Mouse (Mus musculus) forebrain, embryonic 15.5 days (tissue): Measurements from ENCODE around the gene Aoc3. TPM values are rescaled to one million over a fixed set of nuclear protein-coding genes. Genes with fewer than 3 reads are reported as not detected.
"Not testable (repeated sequence)": the region's sequence is repeated elsewhere in the genome, so short reads cannot be mapped to it uniquely, and the experiment has no call there.

Experiments used
- ATAC-seq: fragments of 200-750 bp; cut with Nextera tagmentation; replicated peaks from 2 replicates; pipeline ENCODE4 v1.8.0; 2017; ENCODE audit warnings: mild to moderate bottlenecking, moderate TSS enrichment, moderate library complexity
- H3K27ac ChIP-seq: fragments of 300-500 bp; sonication (generic); replicated peaks from 2 replicates; pipeline ENCODE4 v1.5.1; 2015; ENCODE audit warnings: mild to moderate bottlenecking, inconsistent platforms
- H3K27me3 ChIP-seq: fragments of 300-500 bp; sonication (generic); 2 replicates; pipeline ENCODE4 v1.6.1; 2015; ENCODE audit warnings: inconsistent platforms
- H3K36me3 ChIP-seq: fragments of 300-500 bp; sonication (generic); 2 replicates; pipeline ENCODE4 v1.6.1; 2015; ENCODE audit warnings: mild to moderate bottlenecking, inconsistent platforms
- H3K4me1 ChIP-seq: fragments of 300-500 bp; sonication (generic); 2 replicates; pipeline ENCODE4 v1.6.1; 2015; ENCODE audit warnings: inconsistent platforms
- H3K4me2 ChIP-seq: fragments of 300-500 bp; sonication (generic); replicated peaks from 2 replicates; pipeline ENCODE4 v1.6.1; 2015; ENCODE audit warnings: mild to moderate bottlenecking, inconsistent platforms
- H3K4me3 ChIP-seq: fragments of 300-500 bp; sonication (generic); 2 replicates; pipeline ENCODE4 v1.5.1; 2015; ENCODE audit warnings: mild to moderate bottlenecking, inconsistent platforms
- H3K9ac ChIP-seq: fragments of 300-500 bp; sonication (generic); replicated peaks from 2 replicates; pipeline ENCODE4 v1.6.1; 2015; ENCODE audit warnings: mild to moderate bottlenecking, inconsistent platforms
- H3K9me3 ChIP-seq: fragments of 300-500 bp; sonication (generic); 2 replicates; pipeline ENCODE4 v1.6.1; 2016; ENCODE audit warnings: inconsistent platforms
- WGBS: fragments of 180-500 bp; shearing (Covaris S2); methylation state at CpG from one replicate; pipeline ENCODE4 v1.1.7; 2015; ENCODE audit warnings: mixed read lengths; 5-methylcytosine and 5-hydroxymethylcytosine counted together
- polyA plus RNA-seq: library from polyadenylated mRNA; unstranded; fragments of >200 nt; fragmentation: Nextera tagmentation; extraction: Ambion mirVana; gene quantifications from 2 replicates; pipeline ENCODE4 v1.2.1, GENCODE M21; 2015

Gene Aoc3
- polyA plus RNA-seq, 1 experiment from 2014 or later = not detected

DNA sequence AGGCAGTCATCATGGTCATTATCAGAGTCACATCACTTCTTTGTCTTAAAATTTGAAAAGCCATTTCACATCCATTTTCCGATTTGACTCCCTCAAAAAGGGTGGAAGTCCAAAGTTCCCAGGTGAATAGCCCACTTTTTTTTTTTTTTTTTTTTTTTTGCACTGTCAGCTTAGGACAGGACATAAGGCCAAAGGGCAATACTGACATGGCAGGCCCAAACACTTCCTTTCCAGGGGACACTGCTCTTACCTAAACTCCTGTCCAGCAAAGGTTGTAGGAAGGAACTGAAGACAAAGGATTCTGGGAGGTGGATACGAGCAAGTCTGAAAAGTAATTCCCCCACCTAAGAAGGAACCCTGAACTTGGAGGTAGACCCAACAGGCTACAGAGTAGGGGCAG, 25.5 kb downstream of the Aoc3 start:
- H3K27ac ChIP-seq = no peak overlapping the region
- no peak for ATAC-seq
- H3K9me3 ChIP-seq = no peaks in the 10 kb centered on the region
- H3K27me3 ChIP-seq = no peaks in the 10 kb centered on the region
- H3K4me1 ChIP-seq = no peaks in the 10 kb centered on the region
- no peak overlapping the region for H3K4me2 ChIP-seq
- H3K36me3 ChIP-seq = no peaks in the 10 kb centered on the region
- H3K4me3 ChIP-seq = no peak overlapping the region
- WGBS = 77% methylated on average over 2 of the region's 2 CpGs
- no peak overlapping the region for H3K9ac ChIP-seq

DNA sequence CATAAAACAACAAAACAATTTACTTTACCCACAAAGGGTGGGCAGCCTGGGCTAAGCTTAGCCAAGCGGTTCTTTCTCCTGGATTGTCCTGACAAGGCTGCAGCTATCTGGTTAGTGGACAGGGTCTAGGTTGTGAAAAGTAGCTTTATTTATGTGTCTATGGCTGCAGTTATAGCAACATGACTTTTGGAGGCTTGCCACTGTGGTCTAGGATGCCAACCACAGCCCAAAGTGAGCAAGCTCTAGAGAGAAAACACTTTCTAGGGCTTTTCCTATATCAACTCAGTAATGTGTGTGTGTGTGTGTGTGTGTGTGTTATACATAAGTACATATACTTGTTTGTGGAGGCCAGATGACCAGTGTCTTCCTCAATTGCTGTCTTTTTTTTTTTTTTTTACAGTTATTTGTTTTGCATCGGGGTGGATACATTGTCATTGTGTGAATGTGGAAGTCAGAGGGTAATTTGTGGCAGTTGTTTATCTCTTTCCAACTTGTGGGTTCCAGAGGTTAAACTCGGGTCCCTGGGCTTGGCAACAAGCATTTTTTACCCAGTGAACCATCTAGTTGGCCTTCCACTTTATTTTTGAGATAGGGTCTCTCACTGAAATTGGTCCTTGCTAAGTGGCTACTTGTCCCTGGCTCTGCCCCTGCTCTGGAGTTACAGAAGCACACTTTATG, 27.2 kb downstream of the Aoc3 start:
- H3K9me3 ChIP-seq = no peaks in the 10 kb centered on the region
- H3K36me3 ChIP-seq = no peaks in the 10 kb centered on the region
- no peaks in the 10 kb centered on the region for H3K27me3 ChIP-seq
- WGBS = 82% methylated on average over 3 of the region's 3 CpGs
- ATAC-seq = no peak
- no peak overlapping the region for H3K4me2 ChIP-seq
- H3K27ac ChIP-seq = no peak overlapping the region
- no peak overlapping the region for H3K4me3 ChIP-seq
- no peaks in the 10 kb centered on the region for H3K4me1 ChIP-seq
- H3K9ac ChIP-seq = no peak overlapping the region

DNA sequence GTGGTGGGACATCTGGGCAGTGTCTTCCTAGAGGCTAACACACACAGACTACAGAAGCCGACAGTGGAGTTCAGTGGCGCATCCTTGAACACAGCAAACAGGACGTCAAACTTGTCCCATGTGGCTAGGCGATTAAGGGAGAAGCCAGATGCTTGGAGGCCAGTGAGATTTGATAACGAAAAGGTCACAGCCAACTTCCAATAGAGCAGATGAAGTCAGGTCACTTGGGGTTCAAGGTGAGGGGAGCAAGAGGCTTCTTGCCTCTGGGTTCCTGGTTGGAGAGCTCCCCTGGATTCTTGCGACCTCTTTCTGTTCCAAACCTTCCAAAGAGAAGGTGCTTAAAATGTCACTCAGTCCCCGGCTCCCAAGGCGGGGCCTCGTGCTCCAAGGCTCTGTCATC, 29.4 kb downstream of the Aoc3 start:
- H3K36me3 ChIP-seq = no peaks in the 10 kb centered on the region
- no peak overlapping the region for H3K4me3 ChIP-seq
- H3K4me1 ChIP-seq = no peaks in the 10 kb centered on the region
- H3K27me3 ChIP-seq = no peaks in the 10 kb centered on the region
- H3K4me2 ChIP-seq = no peak overlapping the region
- no peak overlapping the region for H3K27ac ChIP-seq
- WGBS = 84% methylated on average over 9 of the region's 9 CpGs
- no peaks in the 10 kb centered on the region for H3K9me3 ChIP-seq
- H3K9ac ChIP-seq = no peak overlapping the region
- ATAC-seq = no peak

DNA sequence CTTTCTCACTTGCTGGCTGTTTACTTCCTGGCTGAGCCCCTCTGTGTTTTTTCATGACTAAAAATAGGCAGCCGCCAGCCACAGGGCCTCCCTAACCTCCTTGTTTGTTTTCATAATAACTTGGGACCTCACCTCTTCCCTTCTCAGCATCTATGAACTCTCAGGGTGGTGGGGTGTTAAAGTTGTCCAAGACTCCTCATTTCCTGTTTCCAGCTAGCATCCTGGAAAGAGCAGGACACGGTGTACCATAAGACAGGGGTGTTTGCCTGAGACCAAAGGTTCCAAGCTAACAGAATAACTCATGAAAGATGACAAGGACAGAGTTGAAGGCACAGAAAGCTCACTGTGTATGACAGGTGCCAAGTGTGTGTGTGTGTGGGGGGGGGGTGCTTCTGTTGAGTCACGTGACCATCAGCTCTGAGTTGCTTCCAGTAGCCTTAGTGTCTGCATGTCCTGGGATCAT, 30.3 kb downstream of the Aoc3 start:
- Histone ChIP-seq H3K4me3 (no peak overlapping the region), H3K27ac (no peak overlapping the region), H3K4me1 (no peaks in the 10 kb centered on the region), H3K36me3 (no peaks in the 10 kb centered on the region), H3K9ac (no peak overlapping the region), H3K4me2 (no peak overlapping the region), H3K9me3 (no peaks in the 10 kb centered on the region), H3K27me3 (no peaks in the 10 kb centered on the region)
- no peak for ATAC-seq
- 63% methylated on average over 3 of the region's 3 CpGs for WGBS

DNA sequence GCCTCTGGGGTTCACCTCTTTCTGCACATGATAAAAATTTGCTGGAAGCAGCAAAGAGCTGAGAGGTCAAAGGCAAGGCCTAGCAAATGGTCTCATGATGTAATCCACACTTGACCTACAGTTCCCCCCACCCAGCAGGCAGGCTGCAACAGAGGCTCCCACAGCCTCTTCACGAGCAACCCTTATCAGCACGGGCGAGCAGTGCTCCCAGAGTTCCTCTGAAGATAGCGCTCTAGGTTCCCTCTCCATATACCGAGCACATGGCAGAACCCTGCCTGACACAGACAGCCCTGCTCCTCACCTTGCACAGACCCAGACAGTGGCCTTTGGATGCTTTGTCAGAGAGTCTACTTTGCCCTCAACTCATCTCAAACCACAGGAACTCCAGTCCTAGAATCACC, 34.1 kb downstream of the Aoc3 start:
- Histone ChIP-seq H3K27me3 (no peaks in the 10 kb centered on the region), H3K27ac (no peak overlapping the region), H3K4me2 (no peak overlapping the region), H3K9ac (no peak overlapping the region), H3K4me1 (no peaks in the 10 kb centered on the region), H3K36me3 (no peaks in the 10 kb centered on the region), H3K4me3 (no peak overlapping the region), H3K9me3 (no peaks in the 10 kb centered on the region)
- 93% methylated on average over 5 of the region's 5 CpGs for WGBS
- no peak for ATAC-seq

DNA sequence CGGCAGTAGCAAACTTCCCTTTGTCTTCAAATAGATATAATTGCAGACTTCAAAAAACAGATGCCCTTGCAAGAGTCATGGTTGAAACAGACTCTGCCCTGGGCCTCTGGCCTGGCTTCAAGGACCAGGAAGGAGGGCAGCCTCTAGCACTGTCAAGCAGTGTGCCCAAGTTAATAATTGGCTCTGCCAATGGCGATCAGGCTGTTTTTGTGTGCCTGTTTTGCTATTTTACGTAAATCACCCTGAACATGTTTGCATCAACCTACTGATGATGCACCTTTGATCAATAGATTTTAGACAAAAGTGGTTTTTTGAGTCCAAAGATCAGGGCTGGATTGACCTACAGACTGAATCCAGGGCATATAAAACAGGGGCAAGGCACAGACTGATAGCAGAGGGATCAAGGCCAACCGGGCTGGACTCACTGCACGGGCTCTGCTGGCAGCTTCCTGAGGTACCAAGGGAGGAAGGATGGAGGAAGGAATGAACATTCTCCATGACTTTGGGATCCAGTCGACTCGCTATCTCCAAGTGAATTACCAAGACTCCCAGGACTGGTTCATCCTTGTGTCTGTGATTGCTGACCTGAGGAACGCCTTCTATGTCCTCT, 37.0 kb downstream of the Aoc3 start, which contains the start of gene G6pc:
Gene G6pc (plus strand): TSS at position 236 of the 610 bp plus-strand sequence.
- H3K36me3 ChIP-seq = no peaks in the 10 kb centered on the region
- no peak within 1 kb of the TSS for H3K4me2 ChIP-seq
- H3K9me3 ChIP-seq = no peaks in the 10 kb centered on the region
- H3K4me1 ChIP-seq = no peaks in the 10 kb centered on the region
- no peak within 1 kb of the TSS for H3K9ac ChIP-seq
- H3K4me3 ChIP-seq = no peak within 1 kb of the TSS
- no peak for ATAC-seq
- 88% methylated on average over 8 of the region's 8 CpGs for WGBS
- no peaks in the 10 kb centered on the region for H3K27me3 ChIP-seq
- no peak within 1 kb of the TSS for H3K27ac ChIP-seq

DNA sequence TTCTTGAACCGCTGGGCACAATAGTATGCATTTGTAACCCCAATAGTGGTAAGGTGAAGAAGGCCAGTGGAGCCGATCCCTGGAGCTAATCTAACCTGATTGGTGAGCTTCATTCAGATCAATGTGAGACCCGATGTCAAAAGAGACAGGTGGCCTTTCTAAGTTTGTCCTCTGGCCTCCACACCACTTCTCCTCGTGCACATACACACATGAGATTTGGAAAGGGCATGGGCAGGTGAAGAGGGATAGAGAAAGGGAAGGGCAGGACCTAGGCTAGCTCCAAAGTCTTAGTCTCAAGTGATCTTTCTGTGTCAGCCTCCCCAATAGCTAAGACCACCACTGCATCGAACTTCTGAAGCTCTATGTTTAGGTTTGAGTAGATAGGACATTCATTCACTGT, 39.7 kb downstream of the Aoc3 start:
- Histone ChIP-seq H3K27ac (no peak overlapping the region), H3K9ac (no peak overlapping the region), H3K4me1 (no peaks in the 10 kb centered on the region), H3K9me3 (no peaks in the 10 kb centered on the region), H3K27me3 (no peaks in the 10 kb centered on the region), H3K4me3 (no peak overlapping the region), H3K36me3 (no peaks in the 10 kb centered on the region), H3K4me2 (no peak overlapping the region)
- no peak for ATAC-seq
- 75% methylated on average over 5 of the region's 5 CpGs for WGBS

DNA sequence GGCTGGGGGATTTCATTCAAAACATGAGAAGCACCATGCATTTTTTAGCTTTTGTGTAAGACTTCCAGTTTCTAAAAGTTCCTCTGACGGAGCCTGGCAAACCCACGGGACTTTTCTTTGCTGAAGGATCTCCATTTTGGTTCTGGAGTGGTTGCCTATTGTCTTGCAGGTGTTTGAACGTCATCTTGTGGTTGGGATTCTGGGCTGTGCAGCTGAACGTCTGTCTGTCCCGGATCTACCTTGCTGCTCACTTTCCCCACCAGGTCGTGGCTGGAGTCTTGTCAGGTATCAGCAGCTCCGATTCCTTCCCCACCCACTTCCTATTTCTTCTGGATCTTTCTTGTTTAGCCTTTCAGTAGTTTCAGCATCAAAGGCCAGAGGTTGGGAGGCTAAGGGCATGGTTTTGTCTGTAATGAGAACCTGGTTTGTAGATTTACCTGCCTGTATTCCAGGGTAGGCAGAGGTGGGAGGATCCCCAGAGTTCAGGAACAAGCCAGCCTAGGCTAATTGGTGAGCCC, 44.1 kb downstream of the Aoc3 start:
- no peaks in the 10 kb centered on the region for H3K4me1 ChIP-seq
- no peak overlapping the region for H3K4me2 ChIP-seq
- ATAC-seq = no peak
- WGBS = 67% methylated on average over 7 of the region's 7 CpGs
- no peak overlapping the region for H3K9ac ChIP-seq
- no peak overlapping the region for H3K27ac ChIP-seq
- H3K36me3 ChIP-seq = no peaks in the 10 kb centered on the region
- H3K4me3 ChIP-seq = no peak overlapping the region
- H3K27me3 ChIP-seq = no peaks in the 10 kb centered on the region
- H3K9me3 ChIP-seq = no peaks in the 10 kb centered on the region

DNA sequence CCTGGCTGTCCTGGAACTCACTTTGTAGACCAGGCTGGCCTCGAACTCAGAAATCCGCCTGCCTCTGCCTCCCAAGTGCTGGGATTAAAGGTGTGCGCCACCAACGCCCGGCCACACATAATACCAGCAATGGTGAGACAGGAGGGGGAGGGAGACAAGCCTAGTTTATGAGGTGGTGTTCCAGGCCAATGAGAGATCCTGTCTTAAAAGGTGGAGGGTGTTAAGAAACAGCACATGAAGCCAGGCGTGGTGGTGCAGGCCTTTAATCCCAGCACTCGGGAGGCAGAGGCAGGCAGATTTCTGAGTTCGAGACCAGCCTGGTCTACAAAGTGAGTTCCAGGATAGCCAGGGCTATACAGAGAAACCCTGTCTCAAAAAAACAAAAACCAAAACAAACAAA, 47.8 kb downstream of the Aoc3 start:
- ATAC-seq, H3K27ac ChIP-seq, H3K9me3 ChIP-seq, H3K27me3 ChIP-seq, H3K4me3 ChIP-seq, H3K4me2 ChIP-seq, H3K9ac ChIP-seq, H3K36me3 ChIP-seq, H3K4me1 ChIP-seq: not testable (repeated sequence)
- 94% methylated on average over 8 of the region's 8 CpGs for whole genome bisulfite sequencing

DNA sequence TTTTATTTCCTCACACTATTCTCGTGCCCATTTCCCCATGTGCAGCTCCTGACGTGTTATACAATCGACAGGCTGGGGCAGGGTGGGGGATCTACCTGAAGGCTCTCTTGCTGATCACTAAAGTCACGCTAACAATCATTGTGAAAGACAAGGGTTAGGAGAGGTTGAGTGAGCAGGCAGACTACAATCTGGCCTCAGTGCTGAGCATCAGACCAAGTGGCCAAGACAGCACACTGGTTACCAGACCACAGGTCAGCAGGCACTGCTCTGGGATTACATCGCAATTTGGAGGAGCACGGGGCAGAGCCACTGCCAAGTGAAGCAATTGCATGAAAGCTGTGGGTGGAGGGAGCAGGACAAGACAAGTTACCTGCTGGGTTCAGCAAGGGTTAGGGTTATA, 48.5 kb downstream of the Aoc3 start:
- H3K4me1 ChIP-seq = no peaks in the 10 kb centered on the region
- WGBS = 77% methylated on average over 6 of the region's 6 CpGs
- no peak overlapping the region for H3K4me3 ChIP-seq
- no peak overlapping the region for H3K4me2 ChIP-seq
- H3K27ac ChIP-seq = no peak overlapping the region
- H3K27me3 ChIP-seq = no peaks in the 10 kb centered on the region
- no peak for ATAC-seq
- no peaks in the 10 kb centered on the region for H3K9me3 ChIP-seq
- no peaks in the 10 kb centered on the region for H3K36me3 ChIP-seq
- H3K9ac ChIP-seq = no peak overlapping the region

DNA sequence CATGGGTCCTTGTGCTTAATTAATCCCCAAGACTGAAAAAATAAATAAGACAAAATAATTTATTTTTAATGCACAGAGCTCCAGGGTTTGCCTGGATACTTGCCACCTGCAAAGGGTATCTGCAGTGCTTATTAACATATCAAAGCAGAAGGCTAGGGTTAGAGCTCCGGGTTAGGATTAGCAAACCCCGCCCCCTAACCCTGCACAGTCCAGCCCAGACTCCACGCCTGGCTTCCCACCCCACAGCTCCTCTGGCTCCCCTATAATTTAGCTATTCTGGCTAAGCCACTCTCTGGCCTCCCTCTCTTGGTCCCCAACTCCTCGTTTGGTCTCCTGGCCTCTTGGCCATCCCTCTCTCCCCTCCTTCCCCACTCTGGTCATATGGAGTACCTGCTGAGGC, 51.4 kb downstream of the Aoc3 start:
- ATAC-seq = no peak
- Histone ChIP-seq H3K9ac (no peak overlapping the region), H3K36me3 (no peaks in the 10 kb centered on the region), H3K4me1 (no peaks in the 10 kb centered on the region), H3K27ac (no peak overlapping the region), H3K4me2 (no peak overlapping the region), H3K9me3 (no peaks in the 10 kb centered on the region), H3K27me3 (no peaks in the 10 kb centered on the region), H3K4me3 (no peak overlapping the region)
- 0% methylated on average over 4 of the region's 4 CpGs for WGBS
